Mouse (Mus musculus): Measurements from ENCODE around the gene Osbpl10.

Osbpl10 gene

GRCm38 (mm10) chr9:114982689-114983360 is 4.5 kb downstream of the Osbpl10 start, which contains the start of gene Rps27rt:
TSS of gene Rps27rt (minus strand) at chr9:114982739.
- DNase-seq (ENCODE audit: low read depth, low spot score): no peak

GRCm38 (mm10) chr9:114985741-114986140 is 7.4 kb downstream of the Osbpl10 start:
- no peak for DNase-seq (ENCODE audit: low read depth, low spot score)

- no peak for DNase-seq (ENCODE audit: low read depth, low spot score)
Observed at GRCm38 (mm10) chr9:114986361-114986760, 8.0 kb downstream of the Osbpl10 start.

- DNase-seq (ENCODE audit: low read depth, low spot score): no peak
Observed at GRCm38 (mm10) chr9:114988029-114988428, 9.7 kb downstream of the Osbpl10 start.

- no peak for DNase-seq (ENCODE audit: low read depth, low spot score)
Observed at GRCm38 (mm10) chr9:114988610-114989327, 10.4 kb downstream of the Osbpl10 start.

GRCm38 (mm10) chr9:114990421-114990820 is 12.1 kb downstream of the Osbpl10 start:
- no peak for DNase-seq (ENCODE audit: low read depth, low spot score)

- no peak for DNase-seq (ENCODE audit: low read depth, low spot score)
Observed at GRCm38 (mm10) chr9:114992528-114992927, 14.2 kb downstream of the Osbpl10 start.

- DNase-seq (ENCODE audit: low read depth, low spot score): no peak
Observed at GRCm38 (mm10) chr9:114995250-114995649, 16.9 kb downstream of the Osbpl10 start.

GRCm38 (mm10) chr9:114995716-114996115 is 17.3 kb downstream of the Osbpl10 start:
- DNase-seq (ENCODE audit: low read depth, low spot score): no peak

GRCm38 (mm10) chr9:114996489-114996888 is 18.1 kb downstream of the Osbpl10 start:
- DNase-seq (ENCODE audit: low read depth, low spot score): no peak

GRCm38 (mm10) chr9:114999010-114999770 is 20.8 kb downstream of the Osbpl10 start:
- no peak for DNase-seq (ENCODE audit: low read depth, low spot score)

- DNase-seq (ENCODE audit: low read depth, low spot score): no peak
Observed at GRCm38 (mm10) chr9:114999771-115000146, 21.4 kb downstream of the Osbpl10 start.

GRCm38 (mm10) chr9:115005446-115005845 is 27.1 kb downstream of the Osbpl10 start:
- DNase-seq (ENCODE audit: low read depth, low spot score): no peak

GRCm38 (mm10) chr9:115007776-115008175 is 29.4 kb downstream of the Osbpl10 start:
- no peak for DNase-seq (ENCODE audit: low read depth, low spot score)

GRCm38 (mm10) chr9:115008194-115008593 is 29.8 kb downstream of the Osbpl10 start:
- no peak for DNase-seq (ENCODE audit: low read depth, low spot score)

- no peak for DNase-seq (ENCODE audit: low read depth, low spot score)
Observed at GRCm38 (mm10) chr9:115012367-115012766, 34.0 kb downstream of the Osbpl10 start.

- DNase-seq (ENCODE audit: low read depth, low spot score): no peak
Observed at GRCm38 (mm10) chr9:115020141-115020540, 41.8 kb downstream of the Osbpl10 start.

GRCm38 (mm10) chr9:115021419-115021818 is 43.0 kb downstream of the Osbpl10 start:
- no peak for DNase-seq (ENCODE audit: low read depth, low spot score)

GRCm38 (mm10) chr9:115023137-115023536 is 44.8 kb downstream of the Osbpl10 start:
- DNase-seq (ENCODE audit: low read depth, low spot score): no peak

GRCm38 (mm10) chr9:115023708-115024383 is 45.5 kb downstream of the Osbpl10 start:
- DNase-seq (ENCODE audit: low read depth, low spot score): peak; percentile 26

GRCm38 (mm10) chr9:115029307-115029706 is 50.9 kb downstream of the Osbpl10 start:
- DNase-seq (ENCODE audit: low read depth, low spot score): no peak

GRCm38 (mm10) chr9:115030581-115030980 is 52.2 kb downstream of the Osbpl10 start:
- DNase-seq (ENCODE audit: low read depth, low spot score): no peak
